Mouse (Mus musculus) heart, postnatal 14 days (tissue): ENCODE data around the gene Rnf41. TPM values are rescaled to one million over a fixed set of nuclear protein-coding genes. Genes with fewer than 3 reads are reported as not detected.

Source experiments
- DNase-seq, 2 experiments: peaks; one replicate each; pipeline ENCODE4 v3.0.0; 2021 to 2022
- intact Hi-C: fragments of 180-260 bp; cut with DNase I; formaldehyde crosslinking; loops from one replicate; pipeline ENCODE4 v1.15.1; 2025
- total RNA-seq, 2 experiments: library from RNA; stranded (reverse); gene quantifications; 2 replicates each; pipeline ENCODE4 v1.2.3; 2021

The Rnf41 gene
- total RNA-seq, 2 experiments from 2014 or later = 19.7 to 19.8 TPM

DNA sequence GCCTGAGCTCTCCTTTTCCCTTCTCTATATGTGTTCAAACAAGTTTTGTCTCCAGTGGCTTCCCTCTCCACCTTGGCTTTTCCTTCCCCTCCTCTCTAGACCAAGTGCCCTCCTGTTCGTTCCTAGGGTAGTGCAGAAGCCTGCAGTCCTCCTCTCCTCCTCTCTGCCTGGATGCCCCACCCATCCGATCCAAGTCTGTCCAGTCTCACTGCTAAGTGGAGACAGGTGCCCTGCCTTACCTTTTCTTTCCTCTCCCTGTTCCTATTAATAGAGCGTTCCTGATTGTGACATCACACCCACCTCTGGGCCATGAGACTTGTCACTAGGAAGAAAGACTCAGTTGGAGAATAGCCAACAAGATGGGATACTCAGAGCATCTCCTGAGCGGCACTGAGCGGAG is 3.4 kb downstream of the Rnf41 start:
- DNase-seq = no peak
- intact Hi-C loops = no loop called here

DNA sequence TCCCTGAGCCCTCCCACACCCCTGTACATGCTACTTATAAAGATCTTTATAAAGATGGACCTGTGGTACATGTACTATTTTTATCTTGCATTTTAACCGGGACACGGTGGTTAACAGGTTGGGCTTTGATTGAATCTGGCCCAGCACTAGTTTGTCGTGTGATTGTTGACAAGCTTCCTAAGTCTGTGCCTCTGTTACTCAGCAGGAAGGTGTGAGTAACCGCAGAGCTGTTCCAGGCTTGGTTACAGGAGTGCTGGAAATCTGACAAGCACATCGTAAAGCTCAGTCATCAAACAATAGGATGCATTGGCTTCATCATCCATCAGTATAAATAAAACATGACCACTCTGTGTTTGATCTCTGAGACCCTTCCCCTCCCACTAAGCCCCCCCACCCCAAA is 11.0 kb downstream of the Rnf41 start:
- intact Hi-C loops = no loop called here
- no peak for DNase-seq

DNA sequence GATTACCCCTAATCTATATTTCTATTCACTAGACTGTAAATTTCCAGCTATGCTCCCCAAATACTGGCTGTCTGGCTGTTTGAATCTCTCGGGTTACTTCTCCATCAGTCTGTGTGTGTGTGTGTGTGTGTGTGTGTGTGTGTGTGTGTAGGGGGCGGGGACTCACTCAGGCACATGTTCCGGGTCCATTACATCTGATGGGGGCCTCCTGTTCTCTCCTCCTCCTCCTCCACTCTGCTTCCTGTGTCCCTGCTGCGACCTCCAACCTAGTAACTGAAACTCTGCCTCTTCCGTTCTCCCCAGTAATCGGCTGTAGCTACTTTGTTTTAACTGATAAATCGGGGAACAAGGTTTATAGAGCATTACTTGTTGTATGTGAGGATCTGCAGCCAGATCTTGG is 13.1 kb downstream of the Rnf41 start:
- intact Hi-C loops = no loop called here
- peak in 1 of 2 experiments; percentile 15 for DNase-seq

DNA sequence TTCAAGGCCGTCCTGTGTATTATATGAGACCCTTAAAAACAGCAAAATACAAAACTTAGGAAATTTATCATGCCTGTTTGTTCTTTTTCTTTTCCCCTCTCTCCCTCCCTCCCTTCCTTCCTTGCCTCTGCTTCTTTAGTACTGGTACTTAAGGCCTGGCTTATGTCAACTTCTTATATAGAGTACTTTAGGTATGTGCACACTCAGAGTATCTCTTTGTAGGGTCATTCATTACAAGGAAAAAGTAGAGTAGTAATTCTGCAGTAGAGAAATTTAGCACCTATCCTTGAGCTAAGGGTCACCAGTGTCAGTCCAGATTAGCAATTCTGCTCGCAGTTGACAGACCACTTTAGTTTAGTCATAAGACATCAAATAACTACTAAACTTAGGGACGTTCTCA is 13.8 kb downstream of the Rnf41 start:
- intact Hi-C loops = no loop called here

GRCm38 (mm10) chr10:128429052-128429451 is 17.6 kb downstream of the Rnf41 start:
- DNase-seq = no peak
- intact Hi-C loops = no loop called here

More for the DNA sequence above, 13.8 kb downstream of the Rnf41 start:
- DNase-seq = no peak

DNA sequence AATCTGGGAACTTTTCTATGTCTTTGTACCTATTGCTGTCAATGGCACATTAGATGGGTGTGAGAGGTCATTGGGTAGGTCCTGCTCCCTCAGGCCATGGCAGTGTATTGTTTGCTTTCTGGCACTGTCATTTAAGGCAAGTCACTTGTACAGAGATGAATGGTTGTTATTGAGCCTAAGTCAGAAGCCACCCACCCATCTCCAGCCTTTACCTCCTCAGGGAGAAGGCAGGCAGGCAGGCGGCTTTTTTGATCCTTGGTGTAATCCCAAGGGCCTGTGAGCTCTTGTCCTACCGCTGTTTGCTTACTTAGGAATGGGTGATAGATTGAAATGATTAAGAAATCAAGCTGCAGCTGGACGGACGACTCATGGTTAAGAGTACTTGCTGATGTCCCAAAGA is 18.0 kb downstream of the Rnf41 start:
- no peak for DNase-seq
- intact Hi-C loops = no loop called here

DNA sequence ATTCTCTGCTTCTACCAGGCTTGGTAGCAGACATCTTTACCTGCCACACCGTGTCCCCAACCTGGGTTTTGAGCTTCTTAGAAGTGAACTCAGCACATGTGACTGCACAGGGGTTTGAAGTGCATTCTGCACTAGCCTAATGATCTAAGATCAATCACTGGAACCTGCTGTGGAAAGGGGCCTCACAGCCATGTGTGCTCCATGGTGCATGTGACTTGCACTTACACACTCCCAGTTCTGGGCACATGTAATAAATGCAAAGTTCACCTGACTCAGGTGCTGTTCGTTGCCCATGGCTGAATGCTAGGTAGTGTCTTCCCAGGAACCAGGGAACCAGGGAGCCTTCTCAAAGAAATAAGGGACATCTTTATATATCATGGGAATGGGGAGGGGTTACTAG is 22.0 kb downstream of the Rnf41 start:
- DNase-seq = no peak
- intact Hi-C loops = no loop called here

DNA sequence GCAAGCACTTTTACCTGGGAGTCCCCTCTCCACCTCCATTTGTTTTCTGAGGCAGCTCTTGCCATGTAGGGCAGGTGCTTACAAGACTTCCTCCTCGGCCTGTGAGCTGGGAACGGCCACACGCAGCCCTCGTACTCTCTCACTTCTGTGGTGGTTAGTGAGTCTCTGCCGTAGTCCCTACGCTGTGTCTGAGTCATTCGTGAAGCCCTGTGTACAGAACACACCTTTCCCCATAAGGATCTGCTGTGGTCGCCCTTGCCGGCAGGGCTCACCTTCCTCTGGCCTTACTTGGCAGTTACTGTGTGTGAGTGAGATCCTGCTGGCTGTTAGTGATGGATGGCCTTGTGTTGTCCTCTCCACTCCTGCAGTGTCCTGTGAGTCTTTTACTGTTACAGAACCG is 23.2 kb downstream of the Rnf41 start:
- DNase-seq = no peak

GRCm38 (mm10) chr10:128435186-128435823 is 23.8 kb downstream of the Rnf41 start:
- DNase-seq = peak; percentile 62 to 73
- intact Hi-C loops = no loop called here

More for the DNA sequence above, 23.2 kb downstream of the Rnf41 start:
- intact Hi-C loops = no loop called here

DNA sequence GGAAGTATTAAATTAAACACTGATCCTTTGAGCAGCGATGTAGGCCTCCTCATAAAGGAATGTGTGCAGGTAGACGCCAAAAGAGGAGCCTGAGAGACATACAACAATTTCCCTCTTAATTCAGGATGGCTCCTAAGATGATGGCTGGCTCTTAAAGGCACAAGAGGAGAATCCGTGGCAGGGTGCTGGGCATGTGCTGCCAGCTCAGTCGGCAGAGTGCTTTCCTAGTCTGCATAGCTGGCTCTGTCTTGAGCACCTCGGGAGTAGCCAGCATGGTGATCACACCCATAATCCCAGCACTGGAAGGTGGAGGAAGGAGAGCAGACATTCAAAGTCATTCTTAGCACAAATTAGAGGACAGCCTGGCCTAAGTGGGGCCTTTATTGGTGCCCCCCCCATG is 24.4 kb downstream of the Rnf41 start:
- no peak for DNase-seq
- intact Hi-C loops = no loop called here

- intact Hi-C loops = no loop called here
- DNase-seq = no peak
Measured at GRCm38 (mm10) chr10:128436376-128436775, 24.9 kb downstream of the Rnf41 start.

DNA sequence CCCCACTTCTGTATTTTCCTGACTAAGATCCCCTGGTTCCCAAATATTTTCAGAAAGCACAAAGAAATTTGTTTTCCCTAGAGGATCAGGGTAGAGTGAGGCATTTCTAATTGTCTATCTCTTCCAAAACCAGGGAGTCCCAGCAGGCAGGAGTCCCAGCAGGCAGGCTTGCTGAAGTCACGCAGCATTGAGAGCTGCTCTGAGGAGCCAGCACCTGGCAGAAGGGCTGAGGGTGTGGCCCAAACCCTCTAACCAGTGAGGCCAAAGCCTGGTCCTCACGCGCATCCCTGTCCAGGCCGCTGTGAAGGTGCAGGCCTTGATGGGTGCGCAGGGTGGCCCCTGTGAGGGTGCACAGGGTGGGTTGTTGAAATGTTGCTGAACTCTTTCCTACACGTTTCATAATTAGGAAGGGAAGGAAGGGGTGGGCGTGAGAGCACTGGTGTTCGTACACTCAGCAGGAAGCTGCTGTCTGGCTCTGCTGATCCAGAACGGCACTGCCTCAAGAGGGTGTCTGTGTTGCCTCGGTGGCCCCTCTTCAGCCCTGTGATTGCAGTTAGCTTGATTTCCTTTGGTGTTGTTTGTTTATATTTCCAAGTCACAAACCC is 27.3 kb downstream of the Rnf41 start:
- peak in 1 of 2 experiments; percentile 13 for DNase-seq
- intact Hi-C loops = loop anchor here (2.0 kb wide), 1 partner anchor 14 kb away; no protein-coding TSS in a partner anchor

- peak in 1 of 2 experiments; percentile 39 for DNase-seq
- intact Hi-C loops = loop anchor here (5.0 kb wide), 1 partner anchor 33 kb away; no protein-coding TSS in a partner anchor
Measured at GRCm38 (mm10) chr10:128440407-128440806, 28.9 kb downstream of the Rnf41 start.

DNA sequence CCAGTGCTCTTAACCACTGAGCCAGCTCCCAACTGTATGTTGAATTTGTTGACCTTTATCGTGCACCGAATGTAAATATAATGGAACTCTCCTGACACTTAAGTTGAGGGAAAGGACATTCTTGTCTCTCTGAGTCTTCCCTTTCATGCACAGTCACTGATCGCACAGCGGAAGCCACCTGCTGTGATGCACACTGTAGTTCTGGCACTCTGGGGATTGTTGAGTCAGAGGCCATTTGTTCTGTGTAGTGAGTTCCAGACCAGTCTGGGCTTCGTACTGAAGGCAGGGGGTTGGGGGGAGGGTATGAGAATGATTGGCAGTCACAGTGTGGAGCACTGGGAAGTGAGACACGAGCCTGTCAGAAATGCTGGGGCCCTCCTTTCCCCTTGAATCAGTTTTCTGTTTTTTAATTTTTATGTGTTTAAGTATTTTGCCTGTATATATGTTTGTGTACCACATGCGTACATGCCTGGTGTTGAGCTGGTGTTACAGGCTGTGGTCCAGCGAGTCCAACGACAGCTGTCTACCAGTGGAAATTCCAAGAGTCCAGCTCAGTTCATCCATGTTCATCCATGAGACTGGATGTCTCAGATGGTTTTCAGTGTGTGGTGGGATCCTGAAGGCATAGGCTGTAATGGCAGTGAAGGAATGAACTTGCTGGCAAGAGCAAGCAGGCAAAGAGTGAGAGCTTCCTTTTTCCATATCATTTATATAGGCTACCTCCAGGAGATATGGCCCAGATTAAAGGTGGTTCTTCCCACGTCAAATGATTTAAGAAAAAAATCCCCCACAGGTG is 30.1 kb downstream of the Rnf41 start:
- intact Hi-C loops = loop anchor here (5.0 kb wide), 1 partner anchor 34 kb away; no protein-coding TSS in a partner anchor
- DNase-seq = no peak

DNA sequence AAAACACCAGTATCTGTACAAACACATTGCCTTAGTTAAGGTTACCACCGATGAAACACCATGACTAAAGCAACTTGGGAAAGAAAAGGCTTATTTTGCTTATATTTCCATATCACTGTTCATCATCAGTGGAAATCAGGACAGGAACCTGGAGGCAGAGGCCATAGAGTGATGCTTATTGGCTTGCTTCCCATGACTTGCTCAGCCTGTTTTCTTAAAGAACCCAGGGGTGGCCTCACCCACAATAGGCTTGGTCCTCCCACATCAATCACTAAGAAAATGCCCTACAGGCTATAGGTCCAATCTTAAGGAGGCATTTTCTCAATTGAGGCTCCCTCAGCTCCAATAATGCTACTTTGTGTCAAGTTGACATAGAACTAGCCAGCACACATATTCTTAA is 31.3 kb downstream of the Rnf41 start:
- no peak for DNase-seq
- intact Hi-C loops = loop anchor here (5.0 kb wide), 1 partner anchor 35 kb away; no protein-coding TSS in a partner anchor

DNA sequence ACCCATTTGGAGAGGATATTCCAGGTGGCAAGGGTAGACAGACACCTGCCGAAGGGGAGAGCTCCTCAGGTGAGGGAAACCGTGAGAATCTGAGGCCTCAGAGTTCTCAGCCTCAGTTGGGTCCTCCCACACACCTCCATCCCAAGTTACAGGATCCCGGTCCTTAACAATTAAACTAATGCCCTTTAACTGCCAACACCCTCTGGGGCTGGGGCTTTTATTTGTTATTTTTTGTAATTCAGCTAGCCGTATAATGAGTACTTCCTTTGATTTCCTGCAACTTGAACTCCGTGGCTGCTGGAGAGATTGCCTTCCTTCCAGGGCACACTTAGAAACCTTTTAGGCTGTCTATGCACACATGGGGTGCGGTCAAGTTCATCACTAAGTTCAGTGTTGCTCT is 32.9 kb downstream of the Rnf41 start:
- DNase-seq = no peak
- intact Hi-C loops = loop anchor here (5.0 kb wide), 1 partner anchor 37 kb away; no protein-coding TSS in a partner anchor

- DNase-seq = no peak
- intact Hi-C loops = no loop called here
Measured at GRCm38 (mm10) chr10:128445407-128445806, 34.0 kb downstream of the Rnf41 start.

DNA sequence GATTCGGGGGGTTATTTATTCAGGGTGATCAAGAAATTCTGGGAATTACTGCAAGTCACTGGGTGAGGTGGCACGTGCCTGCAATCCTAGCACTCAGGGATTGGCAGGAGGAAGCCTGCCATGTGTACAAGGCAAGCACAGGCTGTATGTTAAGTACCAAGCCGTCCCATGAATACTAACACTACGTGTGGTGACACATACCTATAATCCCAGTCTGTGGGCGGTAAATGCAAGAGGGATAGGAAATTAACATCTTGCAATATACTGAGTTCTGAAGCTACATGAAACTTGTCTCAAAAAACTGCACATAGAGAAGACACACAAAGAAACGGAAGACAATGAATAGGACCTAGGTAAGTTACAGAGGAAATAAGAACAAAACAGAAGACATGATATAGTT is 39.6 kb downstream of the Rnf41 start:
- DNase-seq = no peak
- intact Hi-C loops = no loop called here

DNA sequence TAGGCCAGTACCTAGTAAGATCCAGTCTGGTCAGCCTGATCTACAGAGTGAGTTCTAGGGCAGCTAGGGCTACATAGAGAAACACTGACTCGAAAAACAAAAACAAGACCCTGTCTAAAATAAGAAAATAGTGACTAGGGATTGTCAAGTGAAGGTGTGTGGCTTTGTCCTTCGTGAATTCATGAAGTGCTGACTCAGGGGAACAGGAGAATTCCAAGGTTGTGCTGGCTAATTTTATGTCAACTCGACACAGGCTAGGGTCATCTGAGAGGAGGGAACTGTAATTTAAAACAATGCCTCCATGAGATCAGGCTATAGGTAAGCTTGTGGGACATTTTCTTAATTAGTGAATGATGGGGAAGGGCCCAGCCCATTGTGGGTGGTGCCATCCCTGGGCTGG is 43.0 kb downstream of the Rnf41 start:
- no peak for DNase-seq
- intact Hi-C loops = loop anchor here (1.0 kb wide), 1 partner anchor 119 kb away; no protein-coding TSS in a partner anchor

- intact Hi-C loops = loop anchor here (1.0 kb wide), 1 partner anchor 44 kb away; the partner anchor contains the start of genes Nabp2 and Rnf41
- DNase-seq = peak; percentile 61 to 83
Measured at GRCm38 (mm10) chr10:128455280-128455679, 43.8 kb downstream of the Rnf41 start.

DNA sequence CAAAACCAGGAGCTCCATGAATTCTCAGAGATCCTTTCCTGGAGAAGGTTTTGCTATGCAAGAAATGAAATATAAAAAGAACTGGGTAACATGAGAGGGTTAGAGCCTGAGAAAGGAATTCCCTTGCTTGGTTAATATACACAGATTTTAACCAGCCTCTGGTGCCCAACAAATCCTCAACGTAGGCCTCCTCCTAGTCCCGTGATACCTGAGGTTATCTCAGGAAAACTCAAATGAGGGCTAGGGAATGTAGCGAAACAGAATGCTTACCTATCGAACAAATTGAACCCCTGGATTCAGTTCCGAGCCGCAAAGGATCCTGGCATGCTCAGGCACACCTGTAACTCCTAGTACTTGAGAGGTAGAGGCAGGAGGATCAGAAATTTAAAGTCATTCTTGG is 46.2 kb downstream of the Rnf41 start:
- intact Hi-C loops = loop anchor here (1.0 to 2.0 kb wide), 3 partner anchors 79 to 88 kb away; partner anchors contain the start of gene Ankrd52

More for the DNA sequence above, 46.2 kb downstream of the Rnf41 start:
- DNase-seq = no peak
